Mouse (Mus musculus) olfactory bulb, adult 2 months (tissue): ENCODE results near the gene Mmp8.

Source experiments
- CTCF ChIP-seq: fragments of 200-500 bp; IDR thresholded peaks from 2 replicates; pipeline ENCODE4 v1.5.1; 2012; ENCODE audit warnings: low read depth, mild to moderate bottlenecking, low read length, moderate library complexity; ENCODE audit not compliant: insufficient read depth
- POLR2A ChIP-seq: fragments of 200-500 bp; IDR thresholded peaks from 2 replicates; pipeline ENCODE4 v1.6.1; 2012; ENCODE audit warnings: mild to moderate bottlenecking, low read depth, low read length, moderate library complexity; ENCODE audit not compliant: insufficient read depth

DNA sequence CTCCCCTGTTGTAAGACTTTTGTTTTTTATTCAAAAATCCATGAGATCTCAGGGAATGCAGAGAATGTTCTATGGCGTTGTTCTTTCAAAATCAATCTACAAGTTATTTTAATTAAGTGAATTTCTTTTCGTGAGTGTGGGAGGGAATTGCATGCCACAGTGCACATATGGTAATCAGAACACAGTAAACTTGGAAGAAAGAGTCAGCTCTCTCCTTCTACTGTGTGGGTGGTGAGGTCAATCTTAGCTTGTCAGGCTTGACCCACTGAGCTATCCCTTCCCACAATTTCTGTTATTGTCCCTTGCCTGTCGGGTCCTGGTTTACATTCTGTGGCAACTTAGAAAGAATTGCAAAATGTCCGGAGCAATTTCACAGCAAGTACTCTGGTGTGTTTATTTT is 1.8 kb downstream of the Mmp8 start:
- TF ChIP-seq CTCF = no peak
- TF ChIP-seq POLR2A = no peak
